Mouse (Mus musculus) embryonic fibroblast, embryonic 13.5 days (primary cell): Measurements from ENCODE around the gene Sbno2.
A peak's percentile ranks its signal among the peaks of the same experiment; 100 is the strongest.

Experiments used
- CTCF ChIP-seq: IDR thresholded peaks from 2 replicates; pipeline ENCODE4 v1.5.1; 2011; ENCODE audit warnings: mild to moderate bottlenecking, control low read depth, low read length, moderate library complexity, borderline replicate concordance; ENCODE audit not compliant: insufficient read depth
- POLR2A ChIP-seq: IDR thresholded peaks from 2 replicates; pipeline ENCODE4 v1.6.1; 2011; ENCODE audit warnings: low read depth, mild to moderate bottlenecking, control low read depth, low read length, moderate library complexity

DNA sequence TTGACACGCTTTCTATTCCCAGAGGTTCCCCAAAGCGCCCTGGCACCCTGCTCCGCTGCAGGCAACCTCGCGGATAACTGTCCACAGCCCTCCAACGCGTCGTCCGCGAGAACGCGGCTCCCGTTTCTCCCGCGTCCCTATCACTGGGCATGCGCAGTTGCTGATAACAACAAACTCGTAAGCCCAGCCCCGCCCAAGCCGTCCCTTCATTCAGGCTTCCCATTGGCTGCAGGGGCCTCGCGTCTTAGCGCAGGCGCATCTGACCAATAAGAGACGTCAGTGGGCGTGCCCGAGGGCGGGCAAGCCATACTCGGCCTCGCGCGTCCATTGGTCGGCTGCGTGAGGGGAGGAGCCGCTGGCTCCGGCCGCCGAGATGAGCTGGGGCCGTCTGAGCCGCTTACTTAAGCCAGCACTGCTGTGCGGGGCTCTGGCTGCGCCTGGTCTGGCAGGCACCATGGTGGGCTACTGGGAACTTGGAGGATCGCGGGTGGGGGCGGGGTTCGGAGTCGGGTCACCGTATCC, 52.1 kb downstream of the Sbno2 start:
- TF ChIP-seq CTCF (no peak), POLR2A (peak; percentile 94)
